Mouse (Mus musculus) limb, embryonic 11.5 days (tissue): ENCODE data around the gene Gtf2h5. TPM values are rescaled to one million over a fixed set of nuclear protein-coding genes. Genes with fewer than 3 reads are reported as not detected.

ENCODE experiments used
- ATAC-seq: fragments of 200-750 bp; cut with Nextera tagmentation; 2 replicates; pipeline ENCODE4 v1.8.0; 2017; ENCODE audit warnings: low read depth; ENCODE audit not compliant: insufficient number of reproducible peaks, low FRiP score, low TSS enrichment
- DNase-seq: peaks from one replicate; pipeline ENCODE4 v3.0.0-alpha.2; 2015; ENCODE audit warnings: low spot score
- H3K27ac ChIP-seq: fragments of 300-500 bp; sonication (generic); replicated peaks from 2 replicates; pipeline ENCODE4 v1.5.1; 2014; ENCODE audit warnings: low read depth, mild to moderate bottlenecking, low read length
- H3K27me3 ChIP-seq: fragments of 300-500 bp; sonication (generic); 2 replicates; pipeline ENCODE4 v1.6.1; 2014; ENCODE audit warnings: mild to moderate bottlenecking, low read length, mixed read lengths; ENCODE audit not compliant: control insufficient read depth, insufficient read depth
- H3K36me3 ChIP-seq: fragments of 300-500 bp; sonication (generic); 2 replicates; pipeline ENCODE4 v1.6.1; 2014; ENCODE audit warnings: mild to moderate bottlenecking, low read length, moderate library complexity, mixed read lengths; ENCODE audit not compliant: control insufficient read depth, insufficient read depth
- H3K4me1 ChIP-seq: fragments of 300-500 bp; sonication (generic); 2 replicates; pipeline ENCODE4 v1.6.1; 2014; ENCODE audit warnings: low read length, mixed read lengths; ENCODE audit not compliant: control insufficient read depth, insufficient read depth
- H3K4me2 ChIP-seq: fragments of 300-500 bp; sonication (generic); 2 replicates; pipeline ENCODE4 v1.6.1; 2014; ENCODE audit warnings: low read depth, mild to moderate bottlenecking, moderate library complexity; ENCODE audit not compliant: severe bottlenecking
- H3K4me3 ChIP-seq: fragments of 300-500 bp; sonication (generic); 2 replicates; pipeline ENCODE4 v1.5.1; 2014; ENCODE audit warnings: low read depth, low read length
- H3K9ac ChIP-seq: fragments of 300-500 bp; sonication (generic); 2 replicates; pipeline ENCODE4 v1.6.1; 2014; ENCODE audit warnings: mild to moderate bottlenecking, low read length
- H3K9me3 ChIP-seq: fragments of 300-500 bp; sonication (generic); 2 replicates; pipeline ENCODE4 v1.6.1; 2016; ENCODE audit warnings: low read length; ENCODE audit not compliant: control insufficient read depth
- WGBS: fragments of 180-500 bp; shearing (Covaris S2); extraction: QIAGEN DNeasy Blood & Tissue Kit; methylation state at CpG from one replicate; pipeline ENCODE4 v1.1.7; 2014; 5-methylcytosine and 5-hydroxymethylcytosine counted together
- polyA plus RNA-seq: library from polyadenylated mRNA; unstranded; fragments of >200 nt; fragmentation: Nextera tagmentation; extraction: Ambion mirVana; gene quantifications from 2 replicates; pipeline ENCODE4 v1.2.1, GENCODE M21; 2014

Gtf2h5 gene
- polyA plus RNA-seq, 1 experiment from 2014 or later, result 169 TPM

- H3K36me3 ChIP-seq, result peaks cover 4% of the 10 kb centered on the region; the same call in 1 of the 2 replicates
- ATAC-seq, result no peak
- H3K4me2 ChIP-seq, result no peak overlapping the region
- H3K27ac ChIP-seq, result no peak overlapping the region
- no peak overlapping the region for H3K9ac ChIP-seq
- no peak overlapping the region for H3K4me3 ChIP-seq
- no peaks in the 10 kb centered on the region for H3K9me3 ChIP-seq
- no peak for DNase-seq
- no peaks in the 10 kb centered on the region for H3K27me3 ChIP-seq
- 91% methylated on average over 5 of the region's 5 CpGs for WGBS
- H3K4me1 ChIP-seq, result no peaks in the 10 kb centered on the region
Measured at GRCm38 (mm10) chr17:6063532-6063931, 16.1 kb upstream of the Gtf2h5 start.

- ATAC-seq (no peak), DNase-seq (no peak)
- H3K4me1 ChIP-seq, result no peaks in the 10 kb centered on the region
- no peak overlapping the region for H3K4me2 ChIP-seq
- no peaks in the 10 kb centered on the region for H3K9me3 ChIP-seq
- 92% methylated on average over 2 of the region's 2 CpGs for WGBS
- H3K4me3 ChIP-seq, result no peak overlapping the region
- peaks cover 4% of the 10 kb centered on the region; the same call in 1 of the 2 replicates for H3K36me3 ChIP-seq
- H3K27me3 ChIP-seq, result no peaks in the 10 kb centered on the region
- H3K9ac ChIP-seq, result no peak overlapping the region
- no peak overlapping the region for H3K27ac ChIP-seq
Measured at GRCm38 (mm10) chr17:6066021-6066420, 13.6 kb upstream of the Gtf2h5 start.

GRCm38 (mm10) chr17:6067613-6068012 lies 12.0 kb upstream of the Gtf2h5 start:
- peaks cover 4% of the 10 kb centered on the region; the same call in 1 of the 2 replicates for H3K36me3 ChIP-seq

GRCm38 (mm10) chr17:6069866-6070265 lies 9.7 kb upstream of the Gtf2h5 start:
- DNase-seq (no peak), ATAC-seq (no peak)
- H3K9ac ChIP-seq, result no peak overlapping the region
- H3K9me3 ChIP-seq, result no peaks in the 10 kb centered on the region
- WGBS, result 94% methylated on average over 6 of the region's 6 CpGs
- H3K36me3 ChIP-seq, result no peaks in the 10 kb centered on the region; the same call in 1 of the 2 replicates
- H3K4me2 ChIP-seq, result no peak overlapping the region
- no peak overlapping the region for H3K27ac ChIP-seq
- no peaks in the 10 kb centered on the region for H3K4me1 ChIP-seq
- no peaks in the 10 kb centered on the region for H3K27me3 ChIP-seq
- no peak overlapping the region for H3K4me3 ChIP-seq

More at GRCm38 (mm10) chr17:6067613-6068012, 12.0 kb upstream of the Gtf2h5 start:
- no peak for ATAC-seq
- no peak overlapping the region for H3K9ac ChIP-seq
- H3K4me1 ChIP-seq, result no peaks in the 10 kb centered on the region
- no peaks in the 10 kb centered on the region for H3K27me3 ChIP-seq
- no peak overlapping the region for H3K4me2 ChIP-seq
- no peak for DNase-seq
- no peaks in the 10 kb centered on the region for H3K9me3 ChIP-seq
- WGBS, result 93% methylated on average over 7 of the region's 7 CpGs
- H3K4me3 ChIP-seq, result no peak overlapping the region
- H3K27ac ChIP-seq, result no peak overlapping the region

- 39% methylated on average over 7 of the region's 7 CpGs for WGBS
- ATAC-seq (no peak), DNase-seq (no peak)
- Histone ChIP-seq H3K4me2 (no peak overlapping the region), H3K36me3 (no peaks in the 10 kb centered on the region; the same call in 1 of the 2 replicates), H3K9ac (no peak overlapping the region), H3K27me3 (no peaks in the 10 kb centered on the region), H3K4me3 (no peak overlapping the region), H3K9me3 (no peaks in the 10 kb centered on the region), H3K4me1 (no peaks in the 10 kb centered on the region), H3K27ac (no peak overlapping the region)
Measured at GRCm38 (mm10) chr17:6073405-6073804, 6.2 kb upstream of the Gtf2h5 start.

GRCm38 (mm10) chr17:6083323-6083890 lies 3.8 kb downstream of the Gtf2h5 start:
- Histone ChIP-seq H3K27me3 (no peaks in the 10 kb centered on the region), H3K36me3 (peaks cover 4% of the 10 kb centered on the region; the same call in 1 of the 2 replicates), H3K4me2 (no peak overlapping the region), H3K9me3 (no peaks in the 10 kb centered on the region), H3K9ac (no peak overlapping the region), H3K4me3 (no peak overlapping the region), H3K27ac (no peak overlapping the region), H3K4me1 (no peaks in the 10 kb centered on the region)
- no peak for DNase-seq
- WGBS, result 91% methylated on average over 5 of the region's 5 CpGs
- no peak for ATAC-seq

- Histone ChIP-seq H3K36me3 (no peaks in the 10 kb centered on the region), H3K9ac (no peak overlapping the region), H3K4me1 (no peaks in the 10 kb centered on the region), H3K4me2 (no peak overlapping the region), H3K27me3 (no peaks in the 10 kb centered on the region), H3K27ac (no peak overlapping the region), H3K9me3 (no peaks in the 10 kb centered on the region), H3K4me3 (no peak overlapping the region)
- WGBS, result 91% methylated on average over 6 of the region's 6 CpGs
- no peak for ATAC-seq
- no peak for DNase-seq
Measured at GRCm38 (mm10) chr17:6091604-6092003, 12.0 kb downstream of the Gtf2h5 start.

- Histone ChIP-seq H3K27ac (no peak overlapping the region), H3K9ac (no peak overlapping the region), H3K4me3 (no peak overlapping the region), H3K36me3 (no peaks in the 10 kb centered on the region), H3K4me2 (no peak overlapping the region), H3K9me3 (no peaks in the 10 kb centered on the region), H3K27me3 (no peaks in the 10 kb centered on the region), H3K4me1 (no peaks in the 10 kb centered on the region)
- ATAC-seq (no peak), DNase-seq (no peak)
Measured at GRCm38 (mm10) chr17:6095579-6095978, 16.0 kb downstream of the Gtf2h5 start.

- Histone ChIP-seq H3K27ac (no peak overlapping the region), H3K4me2 (no peak overlapping the region), H3K36me3 (no peaks in the 10 kb centered on the region), H3K27me3 (no peaks in the 10 kb centered on the region), H3K4me1 (no peaks in the 10 kb centered on the region), H3K9me3 (no peaks in the 10 kb centered on the region), H3K9ac (no peak overlapping the region), H3K4me3 (no peak overlapping the region)
- DNase-seq (peak; percentile 69), ATAC-seq (no peak)
- 30% methylated on average over 4 of the region's 4 CpGs for WGBS
Measured at GRCm38 (mm10) chr17:6097884-6098283, 18.3 kb downstream of the Gtf2h5 start.
